Mouse (Mus musculus): ENCODE results near the gene Kmt2d.
A peak's percentile ranks its signal among the peaks of the same experiment; 100 is the strongest.

The Kmt2d gene

DNA sequence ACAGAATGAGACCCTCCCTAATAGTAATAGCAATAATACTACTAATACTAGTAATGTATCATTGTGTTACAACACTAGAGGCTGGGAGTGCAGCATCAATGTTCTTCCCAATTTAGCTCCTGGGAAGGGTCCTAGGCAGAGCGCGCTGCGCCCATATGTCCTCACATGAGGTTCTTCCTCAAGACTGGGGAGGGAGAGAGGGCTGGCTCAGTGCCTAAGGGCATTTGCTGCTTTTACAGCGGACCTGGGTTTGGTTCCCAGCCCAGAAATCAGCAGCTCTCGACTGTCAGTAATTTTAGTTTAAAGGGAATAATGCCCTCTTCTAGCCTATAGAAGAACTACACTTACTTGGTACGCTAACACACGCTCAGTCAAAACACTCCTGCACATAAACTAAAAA, 16.5 kb upstream of the Kmt2d start:
- DNase-seq (ENCODE audit: low read depth, low spot score), result no peak

DNA sequence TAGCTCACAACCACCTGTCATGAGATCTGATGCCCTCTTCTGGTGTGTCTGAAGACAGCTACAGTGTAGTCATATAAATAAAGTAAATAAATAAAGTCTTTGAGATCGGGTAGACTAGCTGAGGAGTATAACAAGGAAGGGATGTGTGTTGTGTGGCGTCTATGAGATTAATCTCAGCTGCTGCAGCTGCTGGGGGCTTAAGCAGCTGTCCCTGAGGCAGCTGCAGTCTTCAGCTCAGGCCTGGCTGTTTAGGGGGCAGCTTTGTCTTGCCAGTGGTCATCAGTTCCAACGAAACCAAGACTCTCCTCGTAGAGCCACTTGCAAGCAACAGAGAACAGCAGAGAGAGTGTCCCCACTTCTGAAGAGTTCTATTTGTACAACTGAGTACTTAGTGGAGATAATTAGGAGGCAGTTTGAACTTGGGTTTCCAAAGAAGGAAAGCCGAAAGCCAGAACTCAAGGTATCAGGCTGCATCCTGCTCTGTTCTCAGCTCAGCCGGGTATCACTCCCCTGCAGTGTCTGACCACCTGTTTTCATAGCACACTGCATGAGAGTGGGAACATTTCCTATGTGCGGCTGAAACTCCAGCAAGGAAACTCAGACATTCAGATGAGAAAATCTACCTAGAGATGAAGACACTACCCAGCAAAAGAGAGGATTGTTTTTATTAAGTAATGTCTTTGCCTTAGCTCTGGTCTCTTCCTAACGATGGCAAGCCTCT, 15.8 kb upstream of the Kmt2d start:
- DNase-seq (ENCODE audit: low read depth, low spot score), result no peak

DNA sequence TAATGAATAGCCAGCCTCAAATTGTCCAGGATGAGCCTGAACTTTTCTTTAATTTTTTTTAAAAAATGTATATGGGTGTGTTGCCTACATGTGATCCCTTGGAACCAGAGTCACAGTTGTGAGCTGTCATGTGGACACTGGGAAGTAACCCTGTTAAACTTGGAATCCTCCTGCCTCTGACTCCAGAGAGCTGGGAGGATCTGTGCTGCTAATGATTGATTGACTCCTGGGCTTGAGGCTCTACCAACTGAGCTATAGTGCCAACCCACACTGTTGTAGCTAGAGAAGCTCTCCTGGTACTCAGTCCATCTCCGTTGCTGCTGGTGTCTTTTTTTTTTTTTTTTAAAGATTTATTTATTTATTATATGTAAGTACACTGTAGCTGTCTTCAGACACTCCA, 13.1 kb upstream of the Kmt2d start:
- DNase-seq (ENCODE audit: low read depth, low spot score), result no peak

DNA sequence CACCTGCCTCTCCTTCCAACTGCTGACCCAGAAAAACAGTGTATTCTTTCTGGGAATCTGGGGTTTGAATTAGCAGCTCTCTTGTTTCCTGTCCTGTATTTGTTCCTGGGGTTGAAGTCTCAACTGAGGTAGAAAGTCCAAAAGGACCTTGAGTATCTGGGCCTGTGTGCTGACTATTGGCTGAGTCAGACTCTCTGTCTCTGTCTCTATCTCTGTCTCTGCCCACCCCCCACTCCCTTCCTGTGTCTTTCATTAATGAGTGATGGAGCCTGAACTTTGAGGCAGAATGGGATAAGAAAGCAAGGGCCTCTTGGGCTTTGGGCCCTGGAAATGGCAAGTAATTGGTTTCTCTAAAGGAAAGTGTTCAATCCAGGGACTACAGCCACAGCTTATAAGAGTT, 12.7 kb upstream of the Kmt2d start:
- no peak for DNase-seq (ENCODE audit: low read depth, low spot score)

DNA sequence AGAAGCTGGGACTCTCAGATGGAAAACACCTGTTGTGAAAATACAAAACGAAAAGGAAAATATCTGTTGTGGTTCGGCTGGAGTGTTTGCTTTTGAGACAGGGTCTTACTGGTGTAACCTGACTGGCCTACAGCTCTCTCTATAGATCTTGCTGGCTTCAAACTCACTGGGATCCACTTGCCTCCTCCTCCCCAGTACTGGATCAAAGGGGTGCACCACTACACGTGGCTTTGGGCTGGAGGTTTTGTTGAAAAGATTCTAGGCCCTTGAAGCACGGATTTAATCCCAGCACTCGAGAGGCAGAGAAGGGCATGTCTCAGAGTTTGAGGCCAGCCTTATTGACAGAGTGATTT, 10.6 kb upstream of the Kmt2d start:
- no peak for DNase-seq (ENCODE audit: low read depth, low spot score)

DNA sequence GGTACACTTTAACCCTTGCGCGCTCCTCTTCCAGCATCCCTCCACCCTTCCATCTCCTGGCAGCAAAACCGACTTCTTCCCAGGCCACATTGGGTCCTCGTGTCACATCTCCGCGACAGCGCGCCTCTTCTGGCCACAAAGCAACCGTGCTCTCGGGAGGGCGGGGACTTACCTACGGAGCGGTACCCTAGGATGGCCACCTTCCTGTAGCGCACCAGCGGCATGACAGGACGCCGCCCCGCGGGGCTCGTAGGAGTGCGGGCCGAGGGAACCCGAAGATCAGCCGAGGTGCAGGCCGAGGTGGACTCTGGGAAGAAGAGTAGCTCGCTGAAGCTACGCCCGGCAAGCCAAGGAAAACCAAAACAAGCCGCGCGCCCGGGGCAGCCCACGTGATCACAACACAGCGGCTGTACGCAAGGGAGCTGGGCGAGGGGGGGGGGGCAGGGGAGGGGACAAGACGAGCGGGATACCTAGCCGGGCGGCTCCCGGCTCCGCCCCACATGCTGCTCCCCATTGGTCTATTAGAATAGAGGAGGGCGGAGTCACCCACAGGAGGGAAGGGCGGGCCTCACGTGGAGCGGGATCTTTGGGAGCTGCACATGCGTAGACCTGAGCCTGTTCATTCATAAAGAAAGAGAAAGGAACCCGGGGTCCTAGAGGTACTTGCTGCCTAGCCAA, 10.1 kb upstream of the Kmt2d start:
- DNase-seq (ENCODE audit: low read depth, low spot score), result peak; percentile 89

DNA sequence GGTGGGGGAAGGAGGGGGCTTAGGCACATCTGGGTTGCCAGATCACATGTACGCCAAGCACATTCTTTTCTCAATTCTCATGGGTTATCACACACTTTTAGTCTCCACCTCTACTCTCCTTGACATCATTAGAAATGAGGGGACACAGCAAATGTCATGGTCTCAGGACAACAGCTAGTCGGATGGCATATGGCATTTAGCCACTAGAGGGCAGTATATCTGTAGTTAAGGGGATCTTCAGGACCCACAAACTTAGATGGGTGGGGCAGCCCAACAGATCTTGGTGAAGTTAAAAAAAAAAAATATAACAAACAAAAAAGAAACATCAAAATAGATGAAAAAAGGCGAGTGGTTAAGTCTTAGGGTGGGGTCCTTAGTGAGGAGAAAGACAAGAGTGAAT, 6.3 kb upstream of the Kmt2d start:
- no peak for DNase-seq (ENCODE audit: low read depth, low spot score)

DNA sequence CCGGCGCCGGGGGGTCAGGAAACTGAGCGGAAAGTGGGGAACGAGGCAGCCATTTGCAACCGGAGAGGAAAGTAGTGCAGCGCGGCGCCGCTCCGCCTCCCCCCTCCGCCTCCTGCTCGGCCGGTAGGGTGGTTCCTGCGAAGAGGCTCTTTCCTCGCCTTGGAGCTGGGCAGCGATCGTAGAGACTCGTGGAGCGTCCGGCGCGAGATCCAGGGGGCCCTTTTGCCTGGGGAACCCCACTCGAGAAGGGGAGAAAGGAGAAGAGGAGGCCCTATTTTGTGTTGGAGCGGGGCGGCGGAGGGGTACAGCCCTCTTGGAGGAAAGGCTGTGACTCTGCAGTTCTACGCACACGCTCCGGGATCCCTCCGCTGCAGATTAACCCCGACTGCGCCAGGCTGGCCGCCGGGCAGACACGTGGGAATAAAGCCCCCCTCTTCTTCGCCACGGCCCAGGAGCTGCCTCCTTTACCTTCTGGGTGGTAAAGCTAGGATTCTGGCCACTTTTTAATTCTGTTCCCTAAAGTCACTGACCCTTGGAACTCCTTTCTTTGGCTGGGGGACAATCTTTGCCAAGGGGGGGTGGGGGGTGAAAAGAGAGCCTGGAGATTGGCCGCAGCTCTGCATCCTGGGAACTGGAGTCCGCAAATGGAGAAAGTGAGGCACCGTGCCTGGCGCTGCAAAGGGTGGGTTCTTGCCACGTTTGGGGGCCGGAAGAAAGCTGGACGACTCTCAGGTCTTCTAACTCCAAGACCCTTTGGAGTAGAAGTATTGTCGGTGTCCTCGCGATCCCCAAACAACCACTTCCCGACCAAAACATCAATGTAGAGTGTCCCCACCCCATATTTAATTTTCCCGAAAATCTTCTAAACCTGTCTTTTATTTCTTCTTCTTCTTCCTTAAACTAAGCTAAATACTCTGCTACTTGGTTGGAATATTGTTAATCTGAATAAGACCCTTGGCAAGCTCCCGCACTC, 1.2 kb upstream of the Kmt2d start:
- DNase-seq (ENCODE audit: low read depth, low spot score), result peak; percentile 84

DNA sequence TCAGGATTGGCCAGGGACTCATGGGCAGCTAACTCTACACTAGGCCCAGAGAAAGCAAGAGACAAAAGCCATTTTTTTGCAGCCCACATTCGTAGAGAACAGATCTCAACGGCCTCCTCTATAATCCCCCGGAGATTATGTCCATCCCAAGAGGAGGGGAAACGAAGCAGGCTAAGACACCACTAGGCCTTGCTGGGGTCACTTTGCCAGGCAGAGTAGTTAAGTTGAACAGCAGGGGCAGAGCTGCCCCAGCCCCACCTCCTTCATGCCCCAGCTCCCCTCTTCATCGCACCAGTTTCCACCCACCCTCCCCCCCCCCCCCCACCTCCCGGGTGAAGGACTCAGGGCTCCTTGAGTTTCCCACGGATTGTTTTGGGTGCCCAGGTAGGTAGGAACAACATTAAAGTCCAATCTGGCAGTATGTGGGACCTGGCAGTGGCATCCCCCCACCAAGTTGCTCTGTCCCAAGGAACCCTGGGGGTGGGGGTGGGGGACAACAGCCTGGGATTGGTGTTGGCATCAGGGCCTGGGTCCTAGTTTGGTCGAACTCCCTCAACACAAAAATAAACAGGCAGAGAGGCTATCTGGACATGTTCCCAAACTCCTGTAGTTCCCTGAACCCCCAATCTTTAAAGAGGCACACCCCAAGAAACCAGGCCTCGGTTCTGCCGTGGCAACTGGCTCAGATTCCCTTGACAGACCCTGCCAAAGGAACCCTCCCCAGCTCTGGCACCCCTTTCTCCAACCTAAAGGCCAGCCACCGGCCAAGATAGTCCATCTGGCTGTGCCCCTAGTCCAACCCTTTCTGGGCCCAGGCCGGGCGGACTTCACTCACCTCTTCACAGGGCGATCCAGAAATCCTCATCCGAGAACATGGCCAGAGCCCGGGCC, 580 bp downstream of the Kmt2d start:
- DNase-seq (ENCODE audit: low read depth, low spot score), result no peak

DNA sequence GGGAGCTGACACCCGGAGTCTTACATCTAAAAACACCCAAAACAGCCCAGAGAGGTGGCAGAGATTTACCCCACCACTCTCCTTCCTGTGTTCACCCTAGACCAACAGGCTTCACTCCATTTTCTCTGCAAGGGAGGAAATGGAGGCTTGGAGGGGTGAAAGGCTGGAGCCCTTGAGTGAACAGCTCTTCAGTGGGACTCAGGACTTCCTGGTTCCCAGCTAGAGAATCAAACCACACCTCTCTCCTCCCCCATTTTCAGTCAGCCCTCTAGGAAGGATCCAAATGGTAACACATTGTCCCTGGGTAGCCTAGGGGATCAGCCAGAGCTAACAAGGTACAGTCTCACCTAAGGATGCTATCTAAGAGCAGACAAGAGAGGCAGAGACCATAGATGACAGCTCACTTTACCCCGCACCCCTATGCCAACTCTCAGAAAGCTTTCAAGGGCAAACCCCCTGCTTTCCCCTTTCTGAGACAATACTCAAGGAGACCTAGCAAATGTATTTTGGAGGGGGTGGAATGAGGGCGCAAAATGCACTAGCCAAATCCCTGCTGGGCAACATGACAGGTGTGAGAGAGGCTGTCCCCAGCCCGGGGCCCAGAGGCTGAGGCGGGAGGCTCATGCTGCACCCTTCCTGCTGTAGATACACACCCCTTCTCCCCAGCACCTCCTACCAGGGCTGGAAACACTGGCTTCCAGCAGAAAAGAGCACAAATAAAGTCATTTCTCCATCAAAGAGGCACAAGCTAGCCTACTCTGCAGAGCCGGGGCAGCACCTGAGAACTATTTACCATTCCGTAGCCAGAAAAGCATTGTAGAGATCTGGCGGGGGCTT, 1.4 kb downstream of the Kmt2d start:
- DNase-seq (ENCODE audit: low read depth, low spot score), result no peak

DNA sequence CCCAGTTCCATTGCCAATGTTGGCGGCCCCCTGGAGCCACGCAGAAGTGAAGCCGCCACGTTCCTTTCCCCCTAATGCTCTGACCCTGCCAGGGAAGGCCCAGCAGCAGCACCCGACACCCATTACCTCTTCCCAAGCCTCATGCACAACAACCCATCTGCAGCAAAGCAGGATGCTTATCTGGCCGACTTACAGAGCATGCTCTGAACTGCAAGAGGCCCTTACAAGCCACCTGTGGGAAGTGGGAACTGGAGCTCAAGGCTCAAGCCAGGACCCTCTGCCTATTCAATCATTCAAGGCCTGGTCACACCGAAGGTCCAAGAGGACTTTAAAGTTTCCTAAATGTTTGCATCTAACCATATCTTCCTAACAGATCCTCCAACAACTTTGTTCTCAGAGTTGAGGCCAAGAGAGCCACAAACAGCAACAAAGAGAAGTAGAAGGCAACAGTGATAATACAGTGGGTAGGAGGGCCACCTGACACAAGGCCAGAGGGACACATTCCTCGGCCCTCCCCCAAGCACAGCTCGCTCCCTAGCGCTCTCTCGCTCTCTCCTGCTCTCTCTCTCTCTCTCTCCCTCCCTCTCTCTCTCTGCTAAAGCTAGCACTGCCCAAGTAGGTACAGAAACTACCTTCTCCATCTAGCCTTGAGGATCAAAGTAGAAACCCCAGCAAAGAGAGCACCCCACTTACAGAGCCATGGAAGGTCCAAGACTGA, 2.5 kb downstream of the Kmt2d start:
- DNase-seq (ENCODE audit: low read depth, low spot score), result no peak

DNA sequence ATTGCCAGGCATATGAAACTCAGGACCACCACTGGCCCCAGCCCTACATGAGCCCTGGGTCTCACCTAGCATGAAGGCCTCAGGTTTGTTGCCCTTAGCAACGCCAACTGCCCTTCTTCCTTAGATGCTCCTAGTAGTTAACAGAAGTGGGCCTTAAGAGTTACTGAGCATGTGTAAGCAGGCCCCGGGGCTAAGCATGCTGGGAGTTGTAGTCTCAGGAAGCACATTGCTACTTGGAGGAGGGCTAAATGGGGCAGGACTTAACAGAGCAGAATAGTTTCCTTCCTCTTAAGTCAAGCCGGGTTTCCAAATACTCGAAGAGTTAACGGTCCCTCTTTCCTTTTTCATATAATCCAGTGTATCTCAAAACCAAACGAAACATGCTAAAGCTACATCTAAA, 3.7 kb downstream of the Kmt2d start:
- no peak for DNase-seq (ENCODE audit: low read depth, low spot score)

DNA sequence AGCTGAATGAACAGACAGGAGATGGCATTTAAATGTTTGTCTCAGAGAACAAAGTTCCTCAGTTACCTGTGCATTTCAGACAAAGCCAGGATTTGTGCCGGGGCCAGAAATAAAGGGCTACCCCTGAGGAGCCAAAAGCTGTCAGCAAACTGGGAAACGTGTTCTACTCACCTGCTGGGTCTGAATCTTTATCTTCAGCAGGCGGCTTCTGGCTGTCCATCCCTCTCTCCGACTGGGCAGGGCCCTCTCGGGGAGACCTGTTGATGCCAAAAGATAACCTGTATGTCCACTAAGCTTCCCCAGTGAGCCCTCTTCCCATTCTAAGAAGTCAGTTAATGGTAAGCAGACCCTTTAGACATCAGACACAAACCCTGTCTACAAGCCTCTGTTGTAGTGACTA, 4.5 kb downstream of the Kmt2d start:
- DNase-seq (ENCODE audit: low read depth, low spot score), result no peak

DNA sequence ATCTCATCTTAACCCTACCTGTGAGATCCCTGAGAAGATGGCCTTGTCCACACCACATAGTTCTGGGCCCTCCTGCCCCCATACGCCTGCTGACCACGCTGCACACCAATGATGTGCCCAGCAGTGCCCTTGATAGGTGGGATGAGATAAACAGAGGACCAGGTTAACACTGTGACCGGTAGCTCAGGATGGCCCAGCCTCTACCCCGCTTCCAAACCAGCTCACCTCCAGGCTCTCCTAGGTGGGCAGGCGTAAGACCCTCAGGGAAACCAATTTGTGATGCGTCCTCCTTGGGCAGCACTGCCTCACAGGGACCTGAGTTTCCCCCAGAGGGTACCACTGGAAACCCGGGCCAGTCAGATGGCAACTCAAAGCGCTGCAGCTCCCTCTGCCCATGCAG, 5.2 kb downstream of the Kmt2d start:
- DNase-seq (ENCODE audit: low read depth, low spot score), result no peak

DNA sequence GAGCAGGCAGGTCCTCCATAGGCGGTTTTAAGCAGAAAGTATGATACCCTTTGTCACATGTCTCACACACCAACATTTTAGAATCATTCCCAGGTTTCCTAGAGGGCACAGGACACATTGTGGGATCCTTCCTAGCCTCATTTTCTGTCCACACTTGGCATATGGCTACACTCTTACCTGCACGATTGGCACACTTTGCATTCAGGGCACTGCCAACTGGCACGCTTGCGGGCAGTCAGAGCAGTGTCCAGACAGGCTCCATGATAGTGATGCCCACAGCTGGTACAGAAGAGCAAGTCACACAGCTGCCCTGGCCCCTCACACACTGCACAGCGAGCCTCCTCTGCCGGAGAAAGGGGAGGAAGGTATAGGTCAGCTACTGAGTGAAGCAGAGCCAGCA, 6.1 kb downstream of the Kmt2d start:
- no peak for DNase-seq (ENCODE audit: low read depth, low spot score)

DNA sequence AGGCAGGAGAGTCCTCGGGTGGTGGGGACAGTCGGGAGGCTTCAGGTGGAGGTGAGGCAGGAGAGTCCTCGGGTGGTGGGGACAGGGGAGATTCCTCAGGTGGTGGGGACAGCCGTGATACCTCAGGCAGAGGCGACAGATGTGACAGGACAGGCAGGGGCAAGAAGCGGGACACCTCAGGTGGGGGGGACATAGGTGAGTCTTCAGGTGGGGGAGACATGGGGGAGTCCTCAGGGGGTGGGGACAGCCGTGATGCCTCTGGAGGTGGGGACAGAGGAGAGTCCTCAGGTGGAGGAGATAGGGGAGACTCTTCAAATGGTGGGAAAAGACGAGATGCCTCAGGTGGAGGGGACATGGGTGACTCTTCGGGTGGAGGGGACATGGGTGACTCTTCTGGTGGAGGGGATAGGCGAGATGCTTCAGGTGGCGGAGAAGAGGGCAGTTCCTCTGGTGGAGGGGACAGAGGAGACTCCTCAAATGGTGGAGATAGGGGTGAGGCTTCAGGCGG, 7.5 kb downstream of the Kmt2d start:
- no peak for DNase-seq (ENCODE audit: low read depth, low spot score)

DNA sequence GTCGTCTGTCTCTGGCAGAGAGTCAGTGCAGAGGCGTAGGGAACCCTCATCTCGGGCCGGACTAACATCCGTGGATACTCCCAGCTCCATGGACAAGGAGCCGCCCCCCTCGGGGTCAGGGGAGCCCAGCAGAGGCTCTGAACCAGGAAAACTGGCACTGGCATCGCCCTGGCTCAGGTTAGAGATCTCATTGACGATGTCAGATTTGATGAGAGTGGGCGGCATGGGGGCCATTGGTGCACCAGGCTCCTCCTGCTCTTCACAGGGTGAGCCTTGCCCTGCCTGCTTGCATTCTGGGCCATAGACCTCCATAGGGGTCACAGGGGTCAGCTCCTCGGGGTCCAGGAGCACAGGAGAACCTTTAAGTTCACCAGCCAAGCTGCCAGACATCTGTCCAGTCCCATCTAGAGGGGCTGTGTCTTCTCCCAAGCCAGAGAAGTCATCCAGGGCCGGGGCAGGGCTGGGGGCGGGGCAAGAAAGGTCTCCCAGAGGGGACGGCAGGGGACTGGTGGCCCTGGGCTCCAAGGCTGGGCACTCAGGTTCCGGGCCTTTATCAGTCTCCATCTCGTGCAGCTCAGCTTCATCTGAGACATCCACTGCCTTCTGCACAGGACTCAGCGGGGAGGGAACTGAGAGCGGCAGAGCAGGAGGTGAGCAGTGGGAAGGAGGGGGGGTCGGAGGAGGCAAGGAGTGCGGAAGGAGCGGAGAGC, 9.1 kb downstream of the Kmt2d start:
- DNase-seq (ENCODE audit: low read depth, low spot score), result no peak

DNA sequence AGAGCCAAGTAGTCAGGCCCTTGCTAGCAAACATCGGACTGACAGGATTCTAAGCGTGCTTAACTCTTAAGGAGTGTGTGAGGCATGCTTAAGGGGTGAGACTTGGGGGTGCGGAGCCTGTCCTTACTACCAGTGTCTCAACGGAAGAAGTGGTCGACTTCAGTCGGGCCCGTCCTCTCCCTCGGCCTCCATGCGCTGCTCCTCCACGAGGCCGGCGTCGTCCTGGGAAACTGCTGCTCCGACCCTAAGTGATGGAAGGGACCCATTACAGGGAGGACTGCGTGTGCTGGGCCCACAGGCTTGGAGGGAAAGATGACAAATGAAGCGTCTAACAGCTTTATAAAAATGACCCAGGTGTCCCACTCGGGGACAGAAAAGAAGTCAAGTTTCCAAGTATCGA, 10.1 kb downstream of the Kmt2d start:
- DNase-seq (ENCODE audit: low read depth, low spot score), result no peak

Measured in WW6 (cell line).